Mouse (Mus musculus): ENCODE results near the gene Nol4l.

DNA sequence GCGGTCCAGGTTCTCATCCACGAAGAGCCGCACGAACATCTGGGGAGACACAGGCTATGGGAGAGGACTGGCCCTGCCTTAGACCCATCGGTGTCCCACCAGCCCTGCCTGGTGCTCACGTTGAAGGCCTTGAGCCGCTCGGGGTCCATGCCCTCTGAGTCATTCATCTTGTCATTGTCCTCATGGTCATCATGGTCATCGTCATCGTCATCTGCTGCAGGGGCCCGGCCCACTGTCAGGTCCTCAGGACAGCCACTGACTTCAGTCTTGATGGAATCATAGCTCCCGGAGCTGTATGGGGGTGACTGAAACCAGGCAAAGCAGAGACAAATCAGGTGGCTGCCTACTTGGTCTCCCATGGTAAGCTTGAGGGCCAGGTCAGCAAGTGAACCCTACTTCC is 111.9 kb downstream of the Nol4l start:
- TF ChIP-seq POLR2A (IDR thresholded peaks at IDR 0.05; ENCODE audit: borderline replicate concordance, insufficient read depth, low read length) (no peak), CTCF (IDR thresholded peaks at IDR 0.05; ENCODE audit: borderline replicate concordance, insufficient read depth, low read depth, low read length) (no peak)

Data from cerebellum, adult 2 months (tissue).